Mouse (Mus musculus) MEL (cell line): ENCODE results near the gene Rsrc1. TPM values are rescaled to one million over a fixed set of nuclear protein-coding genes. Genes with fewer than 3 reads are reported as not detected.

ENCODE experiments used
- DNase-seq: peaks from one replicate; pipeline ENCODE4 v3.0.0; 2011; ENCODE audit warnings: low read depth, low spot score
- H3K27ac ChIP-seq: 2 replicates; pipeline ENCODE4 v1.5.1; 2012; ENCODE audit warnings: low read depth, mild to moderate bottlenecking, control low read depth, low read length, moderate library complexity; ENCODE audit not compliant: control insufficient read depth
- H3K27me3 ChIP-seq, 2 experiments: fragments of 150-350 bp in 1 of 2; sonication (generic) in 1 of 2; 2 replicates each; pipeline ENCODE4 v1.6.1; 2012; ENCODE audit warnings: low read length in 2 of 2, mild to moderate bottlenecking in 2 of 2, improper control_type of control experiment in 1 of 2, moderate library complexity in 1 of 2; ENCODE audit not compliant: insufficient read depth in 2 of 2, control insufficient read depth in 1 of 2
- H3K36me3 ChIP-seq, 2 experiments: 2 replicates each; pipeline ENCODE4 v1.6.1; 2012 to 2014; ENCODE audit warnings: low read length in 2 of 2, improper control_type of control experiment in 1 of 2, inconsistent platforms in 1 of 2, mild to moderate bottlenecking in 1 of 2; ENCODE audit not compliant: insufficient read depth in 2 of 2, control insufficient read depth in 1 of 2
- H3K4me1 ChIP-seq, 2 experiments: fragments of 150-350 bp in 1 of 2; sonication (generic) in 1 of 2; 2 replicates each; pipeline ENCODE4 v1.6.1; 2012; ENCODE audit warnings: low read length in 2 of 2, improper control_type of control experiment in 1 of 2, mild to moderate bottlenecking in 1 of 2; ENCODE audit not compliant: insufficient read depth in 2 of 2, control insufficient read depth in 1 of 2
- H3K4me3 ChIP-seq, 2 experiments: fragments of 150-350 bp in 1 of 2; sonication (generic) in 1 of 2; 2 replicates each; pipeline ENCODE4 v1.5.1; 2012; ENCODE audit warnings: low read depth in 2 of 2, low read length in 2 of 2, mild to moderate bottlenecking in 2 of 2, moderate library complexity in 2 of 2, control low read depth in 1 of 2, improper control_type of control experiment in 1 of 2; ENCODE audit not compliant: control insufficient read depth in 1 of 2, insufficient read depth in 1 of 2
- H3K79me2 ChIP-seq: 2 replicates; pipeline ENCODE4 v1.6.1; 2012; ENCODE audit warnings: mild to moderate bottlenecking, low read length, moderate library complexity; ENCODE audit not compliant: control insufficient read depth, poor library complexity, insufficient read depth
- H3K9ac ChIP-seq: 2 replicates; pipeline ENCODE4 v1.6.1; 2012; ENCODE audit warnings: low read depth, mild to moderate bottlenecking, control low read depth, low read length, moderate library complexity; ENCODE audit not compliant: control insufficient read depth, poor library complexity, severe bottlenecking
- H3K9me3 ChIP-seq: fragments of 150-350 bp; sonication (generic); replicated peaks from 2 replicates; pipeline ENCODE4 v1.6.1; 2012; ENCODE audit warnings: mild to moderate bottlenecking, low read length, improper control_type of control experiment, moderate library complexity; ENCODE audit not compliant: insufficient read depth
- BHLHE40 ChIP-seq: IDR thresholded peaks from 2 replicates; pipeline ENCODE4 v1.6.1; 2012; ENCODE audit warnings: low read depth, mild to moderate bottlenecking, inconsistent platforms, low read length, improper control_type of control experiment, borderline replicate concordance
- CHD1 ChIP-seq: IDR thresholded peaks from 2 replicates; pipeline ENCODE4 v1.6.1; 2012; ENCODE audit warnings: low read depth, mild to moderate bottlenecking, inconsistent platforms, low read length, improper control_type of control experiment
- CTCF ChIP-seq, 3 experiments: IDR thresholded peaks in 2 of 3; conservative IDR thresholded peaks in 1 of 3; 2 replicates each; pipeline ENCODE4 v1.5.1; 2011 to 2012; ENCODE audit warnings: low read length in 3 of 3, low read depth in 2 of 3, mild to moderate bottlenecking in 2 of 3, improper control_type of control experiment in 1 of 3, inconsistent platforms in 1 of 3, mixed read lengths in 1 of 3, moderate library complexity in 1 of 3; ENCODE audit not compliant: control insufficient read depth in 1 of 3, insufficient read depth in 1 of 3, poor library complexity in 1 of 3, severe bottlenecking in 1 of 3
- E2F4 ChIP-seq: IDR thresholded peaks from 2 replicates; pipeline ENCODE4 v1.6.1; 2011; ENCODE audit warnings: low read depth, low read length, improper control_type of control experiment, borderline replicate concordance
- ELF1 ChIP-seq: IDR thresholded peaks from 2 replicates; pipeline ENCODE4 v1.6.1; 2014; ENCODE audit warnings: low read depth, mild to moderate bottlenecking, inconsistent platforms, low read length, improper control_type of control experiment, moderate library complexity
- EP300 ChIP-seq, 2 experiments: IDR thresholded peaks; 2 replicates each; pipeline ENCODE4 v1.6.1; 2011; ENCODE audit warnings: improper control_type of control experiment in 2 of 2, low read length in 2 of 2, low read depth in 1 of 2, mild to moderate bottlenecking in 1 of 2
- ETS1 ChIP-seq: IDR thresholded peaks from 2 replicates; pipeline ENCODE4 v1.6.1; 2012; ENCODE audit warnings: low read depth, mild to moderate bottlenecking, inconsistent platforms, low read length, improper control_type of control experiment, moderate library complexity
- GATA1 ChIP-seq: IDR thresholded peaks from 2 replicates; pipeline ENCODE4 v1.6.1; 2011; ENCODE audit warnings: low read depth, low read length, improper control_type of control experiment
- HCFC1 ChIP-seq: IDR thresholded peaks from 2 replicates; pipeline ENCODE4 v1.6.1; 2012; ENCODE audit warnings: low read depth, mild to moderate bottlenecking, inconsistent platforms, low read length, improper control_type of control experiment, moderate library complexity
- JUND ChIP-seq: IDR thresholded peaks from 2 replicates; pipeline ENCODE4 v1.6.1; 2011; ENCODE audit warnings: low read depth, mild to moderate bottlenecking, improper control_type of control experiment, low read length
- MAFK ChIP-seq: IDR thresholded peaks from 2 replicates; pipeline ENCODE4 v1.6.1; 2011; ENCODE audit warnings: low read depth, mild to moderate bottlenecking, low read length, improper control_type of control experiment, borderline replicate concordance
- MAX ChIP-seq: IDR thresholded peaks from 2 replicates; pipeline ENCODE4 v1.6.1; 2011; ENCODE audit warnings: low read length, improper control_type of control experiment
- MAZ ChIP-seq: IDR thresholded peaks from 2 replicates; pipeline ENCODE4 v1.6.1; 2012; ENCODE audit warnings: low read depth, mild to moderate bottlenecking, inconsistent platforms, low read length, improper control_type of control experiment
- MEF2A ChIP-seq: IDR thresholded peaks from 2 replicates; pipeline ENCODE4 v1.6.1; 2014; ENCODE audit warnings: low read depth, mild to moderate bottlenecking, inconsistent platforms, low read length, improper control_type of control experiment; ENCODE audit not compliant: poor library complexity, insufficient replicate concordance, severe bottlenecking; ENCODE audit errors: extremely low read depth
- MYB ChIP-seq: IDR thresholded peaks from 2 replicates; pipeline ENCODE4 v1.6.1; 2011; ENCODE audit warnings: mild to moderate bottlenecking, low read depth, low read length, improper control_type of control experiment
- NELFE ChIP-seq: IDR thresholded peaks from 2 replicates; pipeline ENCODE4 v1.6.1; 2011; ENCODE audit warnings: low read depth, low read length, improper control_type of control experiment
- NRF1 ChIP-seq: IDR thresholded peaks from 2 replicates; pipeline ENCODE4 v1.6.1; 2014; ENCODE audit warnings: low read depth, mild to moderate bottlenecking, inconsistent platforms, low read length, improper control_type of control experiment, moderate library complexity; ENCODE audit not compliant: poor library complexity, insufficient read depth, severe bottlenecking
- POLR2A ChIP-seq, 2 experiments: IDR thresholded peaks; 2 replicates each; pipeline ENCODE4 v1.6.1; 2011 to 2012; ENCODE audit warnings: low read length in 2 of 2, mild to moderate bottlenecking in 2 of 2, control low read depth in 1 of 2, improper control_type of control experiment in 1 of 2, low read depth in 1 of 2, moderate library complexity in 1 of 2; ENCODE audit not compliant: control insufficient read depth in 1 of 2, insufficient read depth in 1 of 2, poor library complexity in 1 of 2
- POLR2AphosphoS2 ChIP-seq: IDR thresholded peaks from 2 replicates; pipeline ENCODE4 v1.6.1; 2011; ENCODE audit warnings: low read length, improper control_type of control experiment
- POLR2AphosphoS5 ChIP-seq: IDR thresholded peaks from 2 replicates; pipeline ENCODE4 v1.6.1; 2012; ENCODE audit warnings: low read depth, borderline replicate concordance, mild to moderate bottlenecking, inconsistent platforms, low read length, moderate library complexity, mixed read lengths
- SIN3A ChIP-seq: IDR thresholded peaks from 2 replicates; pipeline ENCODE4 v1.6.1; 2012; ENCODE audit warnings: low read length, improper control_type of control experiment, inconsistent platforms
- SMC3 ChIP-seq: IDR thresholded peaks from 2 replicates; pipeline ENCODE4 v1.6.1; 2011; ENCODE audit warnings: low read depth, low read length, improper control_type of control experiment
- TAL1 ChIP-seq: IDR thresholded peaks from 2 replicates; pipeline ENCODE4 v1.6.1; 2012; ENCODE audit warnings: mild to moderate bottlenecking, inconsistent platforms, low read length, moderate library complexity, mixed read lengths
- TBP ChIP-seq: IDR thresholded peaks from 2 replicates; pipeline ENCODE4 v1.8.0; 2011; ENCODE audit warnings: low read depth, low read length, improper control_type of control experiment
- UBTF ChIP-seq: IDR thresholded peaks from 2 replicates; pipeline ENCODE4 v1.6.1; 2012; ENCODE audit warnings: low read depth, mild to moderate bottlenecking, inconsistent platforms, low read length, improper control_type of control experiment, moderate library complexity, borderline replicate concordance; ENCODE audit not compliant: insufficient read depth
- USF1 ChIP-seq: IDR thresholded peaks from 2 replicates; pipeline ENCODE4 v1.6.1; 2014; ENCODE audit warnings: low read depth, mild to moderate bottlenecking, inconsistent platforms, low read length, improper control_type of control experiment, moderate library complexity
- USF2 ChIP-seq, 2 experiments: IDR thresholded peaks; 2 replicates each; pipeline ENCODE4 v1.6.1; 2011 to 2012; ENCODE audit warnings: improper control_type of control experiment in 2 of 2, low read length in 2 of 2, borderline replicate concordance in 1 of 2, inconsistent platforms in 1 of 2, low read depth in 1 of 2, mild to moderate bottlenecking in 1 of 2; ENCODE audit not compliant: insufficient read depth in 1 of 2
- ZC3H11A ChIP-seq: IDR thresholded peaks from 2 replicates; pipeline ENCODE4 v1.6.1; 2012; ENCODE audit warnings: low read depth, mild to moderate bottlenecking, inconsistent platforms, low read length, improper control_type of control experiment
- ZKSCAN1 ChIP-seq: IDR thresholded peaks from 2 replicates; pipeline ENCODE4 v1.6.1; 2012; ENCODE audit warnings: low read depth, mild to moderate bottlenecking, inconsistent platforms, low read length, improper control_type of control experiment, moderate library complexity
- ZNF384 ChIP-seq: IDR thresholded peaks from 2 replicates; pipeline ENCODE4 v1.6.1; 2012; ENCODE audit warnings: low read depth, mild to moderate bottlenecking, inconsistent platforms, low read length, improper control_type of control experiment
- polyA plus RNA-seq, 2 experiments: library from polyadenylated mRNA; stranded (reverse) in 1 of 2; unstranded in 1 of 2; fragments of >175 nt in 1 of 2; fragments of >200 nt in 1 of 2; gene quantifications; 2 replicates each; pipeline versions ENCODE4 v1.2.1 to v1.2.4; 2012; ENCODE audit warnings: low replicate concordance in 2 of 2, low read depth in 1 of 2; ENCODE audit not compliant: insufficient read length in 2 of 2, insufficient read depth in 1 of 2, missing spikeins in 1 of 2
- total RNA-seq: library from RNA; depleted of rRNA; stranded (reverse); fragments of 300-350 nt; gene quantifications from 2 replicates; pipeline ENCODE4 v1.2.3, GENCODE M21; 2012

The Rsrc1 gene
- total and polyA plus RNA-seq, 3 experiments, result 22.8 to 100 (median 42.7) TPM

DNA sequence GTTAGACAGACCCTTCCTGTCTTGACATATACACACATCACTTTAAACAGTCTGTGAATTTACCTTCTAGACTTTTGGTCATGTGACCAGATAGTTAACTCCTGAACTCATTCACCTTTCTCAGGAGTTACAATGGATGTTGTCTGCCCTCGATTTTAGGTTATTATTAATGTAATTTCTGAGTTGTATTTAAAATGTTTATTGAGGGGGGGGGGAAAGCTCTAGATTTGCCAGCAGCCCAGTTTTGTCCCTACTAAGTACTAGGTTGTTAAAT is 5.0 kb downstream of the Rsrc1 start:
- Histone ChIP-seq H3K9ac (peak overlapping the region; percentile 99), H3K4me1 (peaks cover 2% of the 10 kb centered on the region in 2 experiments; a peak in 2 of 4 replicates), H3K27me3 (no peaks in the 10 kb centered on the region), H3K27ac (peak overlapping the region; percentile 30; the same call in 1 of the 2 replicates), H3K4me3 (peak overlapping the region; percentile 76 to 99), H3K36me3 (peaks cover 0 to 7% of the 10 kb centered on the region in 2 experiments; a peak in 2 of 4 replicates), H3K79me2 (peaks cover 31% of the 10 kb centered on the region), H3K9me3 (no peaks in the 10 kb centered on the region)
- no peak for TF ChIP-seq TBP
- no peak for TF ChIP-seq POLR2AphosphoS2
- TF ChIP-seq CHD1, result no peak
- no peak for TF ChIP-seq JUND
- TF ChIP-seq ZC3H11A, result no peak
- no peak; the same call in 1 of the 2 replicates for TF ChIP-seq SIN3A
- peak; percentile 84 for TF ChIP-seq USF1
- peak in 1 of 2 experiments; percentile 49; a peak in 1 of 4 replicates for TF ChIP-seq USF2 (IDR thresholded peaks at IDR 0.05; ENCODE audit: borderline replicate concordance in 1 of 2, insufficient read depth in 1 of 2, low read depth in 1 of 2, low read length in 2 of 2)
- no peak for TF ChIP-seq NRF1
- no peak for DNase-seq

DNA sequence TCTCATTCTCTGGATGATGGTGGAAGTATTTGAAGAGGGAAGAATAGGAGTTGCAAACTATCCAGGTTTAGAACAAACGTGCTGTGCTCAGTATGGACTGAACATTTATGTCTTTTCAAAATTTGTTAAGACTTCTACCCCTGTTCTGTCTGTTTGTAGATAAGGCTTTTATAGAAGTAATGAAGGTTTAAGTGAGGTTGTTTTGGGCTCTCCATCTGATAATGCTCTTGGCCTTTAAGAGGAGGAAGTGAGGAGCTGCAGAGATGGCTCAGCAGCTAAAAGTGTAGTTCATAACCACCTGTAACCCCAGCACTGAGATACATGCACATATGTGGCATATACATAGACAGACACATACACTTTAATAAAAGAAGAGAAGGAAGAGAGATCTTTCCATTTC is 15.6 kb downstream of the Rsrc1 start:
- H3K79me2 ChIP-seq, result peaks cover 4% of the 10 kb centered on the region
- H3K27me3 ChIP-seq, result no peaks in the 10 kb centered on the region
- H3K9me3 ChIP-seq, result no peaks in the 10 kb centered on the region
- DNase-seq, result peak; percentile 82
- H3K4me3 ChIP-seq, result no peak overlapping the region
- 0 out of 2 replicates have a peak overlapping the region, but pooled peaks have one; percentile 10 for H3K9ac ChIP-seq
- peak overlapping the region; percentile 82 for H3K27ac ChIP-seq
- H3K4me1 ChIP-seq, result peaks cover 17% of the 10 kb centered on the region in 2 experiments
- H3K36me3 ChIP-seq, result peaks cover 17 to 24% of the 10 kb centered on the region in 2 experiments
- TF ChIP-seq POLR2A (IDR thresholded peaks at IDR 0.05; ENCODE audit: control insufficient read depth in 1 of 2, insufficient read depth in 1 of 2, low read depth in 1 of 2, low read length in 2 of 2, poor library complexity in 1 of 2) (no peak), ETS1 (peak; percentile 65), ZKSCAN1 (no peak), HCFC1 (0 out of 2 replicates have a peak, but pooled peaks have one; percentile 11), USF2 (IDR thresholded peaks at IDR 0.05; ENCODE audit: borderline replicate concordance in 1 of 2, insufficient read depth in 1 of 2, low read depth in 1 of 2, low read length in 2 of 2) (no peak), TBP (no peak), USF1 (no peak), GATA1 (peak; percentile 90), NRF1 (no peak), MAZ (no peak), TAL1 (peak; percentile 52), MAFK (no peak), MEF2A (no peak), POLR2AphosphoS2 (no peak), CHD1 (no peak), POLR2AphosphoS5 (no peak), SMC3 (no peak), EP300 (IDR thresholded peaks at IDR 0.05; ENCODE audit: low read depth in 1 of 2, low read length in 2 of 2) (peak; percentile 62 to 88), NELFE (no peak), ZNF384 (no peak), ELF1 (peak; percentile 57; the same call in 1 of the 2 replicates), MAX (no peak), E2F4 (no peak), BHLHE40 (0 out of 2 replicates have a peak, but pooled peaks have one; percentile 6), SIN3A (peak; percentile 69), ZC3H11A (no peak), CTCF (IDR thresholded peaks at IDR 0.05 in 2 of 3, conservative IDR thresholded peaks at IDR 0.05 in 1 of 3; ENCODE audit: control insufficient read depth in 1 of 3, insufficient read depth in 1 of 3, low read depth in 2 of 3, low read length in 3 of 3, poor library complexity in 1 of 3, severe bottlenecking in 1 of 3) (no peak), MYB (no peak), UBTF (no peak)
